ENCODE assay signal across 7 mouse cellular contexts in the genomic region with DNA sequence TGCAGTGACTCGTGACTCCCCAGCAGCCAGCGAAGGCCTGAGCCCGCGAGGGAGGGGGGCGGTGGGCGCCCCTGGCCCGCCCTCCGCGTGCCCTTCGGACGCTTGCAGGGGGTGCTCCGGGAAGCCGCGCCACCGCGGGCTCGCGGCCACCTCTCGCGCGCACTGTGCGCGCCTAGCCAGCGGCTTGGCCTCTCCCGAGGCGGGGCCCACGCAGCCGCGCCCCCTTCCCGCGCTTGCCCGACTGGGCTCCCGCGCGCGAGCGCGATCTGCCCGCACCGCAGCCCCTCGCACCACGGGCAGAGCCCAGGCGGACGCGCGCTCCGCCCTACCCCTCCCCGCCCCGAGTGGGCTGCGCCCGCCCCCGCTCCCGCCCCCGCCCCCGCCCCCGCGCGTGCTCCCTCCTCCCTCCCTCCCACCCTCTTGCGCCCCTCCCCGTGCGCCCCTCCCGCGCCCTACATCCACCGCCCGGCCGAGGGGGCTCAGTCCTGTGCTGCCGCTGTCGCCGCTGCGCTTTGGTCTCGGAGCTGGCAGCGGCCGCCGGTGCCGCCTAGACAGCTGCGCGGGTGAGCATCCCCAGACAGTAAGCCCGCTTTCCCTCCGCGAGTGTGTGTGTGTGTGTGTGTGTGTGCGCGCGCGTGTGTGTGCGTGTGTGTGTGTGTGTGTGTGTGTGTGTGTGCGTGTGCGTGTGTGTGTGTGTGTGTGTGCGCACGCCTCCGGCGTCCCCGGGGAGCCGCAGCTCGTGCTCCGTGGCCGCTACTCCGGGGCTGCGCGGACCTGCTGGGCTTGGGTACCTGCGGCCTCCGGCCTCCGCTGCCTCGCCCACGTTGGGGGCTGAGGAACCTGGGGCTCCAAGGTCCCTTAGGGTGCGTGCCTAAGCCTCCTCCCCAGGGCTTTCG. TPM values are rescaled to one million over a fixed set of nuclear protein-coding genes. Genes with fewer than 3 reads are reported as not detected.
A peak's percentile ranks its signal among the peaks of the same experiment; 100 is the strongest.
DNase-seq lines count a peak whose midpoint lies in the region; ATAC-seq and TF ChIP-seq lines count a peak whose summit lies in the region.

A gene (plus strand): TSS at position 482 of the 896 bp plus-strand sequence.

- peaks cover 6% of the 10 kb centered on the region; the same call in 1 of the 2 replicates for H3K4me1 ChIP-seq in heart, embryonic 10.5 days
- no peaks in the 10 kb centered on the region for H3K4me1 ChIP-seq in kidney, embryonic 14.5 days (ENCODE audit: control insufficient read depth, insufficient read depth, low read length)
- no peaks in the 10 kb centered on the region for H3K4me1 ChIP-seq in limb, embryonic 14.5 days (ENCODE audit: control insufficient read depth, insufficient read depth, low read length)
- H3K4me1 ChIP-seq in midbrain, postnatal 0 days (ENCODE audit: insufficient read depth, low read length) = no peaks in the 10 kb centered on the region

- H3K4me2 ChIP-seq in kidney, embryonic 14.5 days (replicated peaks; ENCODE audit: low read depth, low read length) = peak within 1 kb of the TSS; percentile 48
- H3K4me2 ChIP-seq in limb, embryonic 14.5 days (replicated peaks; ENCODE audit: low read depth, low read length, severe bottlenecking) = peak within 1 kb of the TSS; percentile 57
- peak within 1 kb of the TSS; percentile 49 for H3K4me2 ChIP-seq in midbrain, postnatal 0 days (ENCODE audit: low read depth, low read length, poor library complexity, severe bottlenecking)

- H3K27me3 ChIP-seq in heart, embryonic 10.5 days (ENCODE audit: insufficient read depth, poor library complexity, severe bottlenecking) = 0 out of 2 replicates have a peak, but pooled peaks cover 4% of the 10 kb centered on the region
- no peaks in the 10 kb centered on the region; the same call in 1 of the 2 replicates for H3K27me3 ChIP-seq in kidney, embryonic 14.5 days (ENCODE audit: control insufficient read depth, insufficient read depth, low read length)
- H3K27me3 ChIP-seq in limb, embryonic 14.5 days (ENCODE audit: control insufficient read depth, insufficient read depth, low read length) = no peaks in the 10 kb centered on the region
- no peaks in the 10 kb centered on the region for H3K27me3 ChIP-seq in midbrain, postnatal 0 days (ENCODE audit: insufficient read depth, low read length)

- ATAC-seq in kidney, embryonic 14.5 days (ENCODE audit: low FRiP score, low TSS enrichment) = peak; percentile 91
- ATAC-seq in limb, embryonic 14.5 days (ENCODE audit: low FRiP score, low read depth) = peak; percentile 90
- ATAC-seq in midbrain, postnatal 0 days (ENCODE audit: low FRiP score) = peak; percentile 92

- peak within 1 kb of the TSS; percentile 61 for H3K9ac ChIP-seq in kidney, embryonic 14.5 days (ENCODE audit: low read depth, low read length)
- H3K9ac ChIP-seq in limb, embryonic 14.5 days (ENCODE audit: low read depth, low read length, severe bottlenecking) = peak within 1 kb of the TSS; percentile 55
- H3K9ac ChIP-seq in midbrain, postnatal 0 days (replicated peaks; ENCODE audit: low read length, poor library complexity, severe bottlenecking) = peak within 1 kb of the TSS; percentile 68

- 8% methylated on average over 52 of the region's 106 CpGs for WGBS in heart, embryonic 10.5 days
- 22% methylated on average over 36 of the region's 106 CpGs for WGBS in kidney, embryonic 14.5 days
- WGBS in limb, embryonic 14.5 days = 13% methylated on average over 14 of the region's 106 CpGs
- 28% methylated on average over 28 of the region's 106 CpGs for WGBS in midbrain, postnatal 0 days

- peak within 1 kb of the TSS; percentile 92 for H3K27ac ChIP-seq in heart, embryonic 10.5 days
- H3K27ac ChIP-seq in kidney, embryonic 14.5 days (ENCODE audit: low read depth, low read length) = no peak within 1 kb of the TSS; the same call in 1 of the 2 replicates
- peak within 1 kb of the TSS; percentile 48; the same call in 1 of the 2 replicates for H3K27ac ChIP-seq in limb, embryonic 14.5 days (replicated peaks; ENCODE audit: low read depth, low read length)
- H3K27ac ChIP-seq in midbrain, postnatal 0 days (ENCODE audit: low read depth, low read length) = peak within 1 kb of the TSS; percentile 83

- peak within 1 kb of the TSS; percentile 66 for H3K4me3 ChIP-seq in heart, embryonic 10.5 days
- H3K4me3 ChIP-seq in kidney, embryonic 14.5 days (ENCODE audit: low read length) = peak within 1 kb of the TSS; percentile 43
- H3K4me3 ChIP-seq in limb, embryonic 14.5 days (replicated peaks; ENCODE audit: low read length) = peak within 1 kb of the TSS; percentile 50
- H3K4me3 ChIP-seq in midbrain, postnatal 0 days (ENCODE audit: low read depth, low read length) = peak within 1 kb of the TSS; percentile 60

- no peaks in the 10 kb centered on the region for H3K9me3 ChIP-seq in heart, embryonic 10.5 days
- H3K9me3 ChIP-seq in kidney, embryonic 14.5 days (ENCODE audit: control insufficient read depth, low read length) = no peaks in the 10 kb centered on the region
- H3K9me3 ChIP-seq in limb, embryonic 14.5 days (ENCODE audit: control insufficient read depth, low read length) = no peaks in the 10 kb centered on the region
- H3K9me3 ChIP-seq in midbrain, postnatal 0 days (ENCODE audit: low read length) = no peaks in the 10 kb centered on the region

- TF ChIP-seq CTCF in midbrain, postnatal 0 days (IDR thresholded peaks at IDR 0.05) = no peak

- peak; percentile 58 for DNase-seq in cerebellum, adult 11 months
- DNase-seq in fibroblast of lung, adult 2 months (ENCODE audit: low read depth) = peak; percentile 30
- DNase-seq in heart, embryonic 10.5 days (ENCODE audit: low spot score) = peak; percentile 85
- DNase-seq in limb, embryonic 14.5 days (ENCODE audit: low spot score) = peak; percentile 41
- DNase-seq in midbrain, postnatal 0 days (ENCODE audit: low spot score) = peak; percentile 80
- DNase-seq in testis, postnatal 10 days (ENCODE audit: low spot score) = peak; percentile 70

- H3K36me3 ChIP-seq in heart, embryonic 10.5 days = no peaks in the 10 kb centered on the region
- H3K36me3 ChIP-seq in kidney, embryonic 14.5 days (ENCODE audit: control insufficient read depth, insufficient read depth, low read length) = no peaks in the 10 kb centered on the region
- H3K36me3 ChIP-seq in limb, embryonic 14.5 days (ENCODE audit: control insufficient read depth, insufficient read depth, low read length) = no peaks in the 10 kb centered on the region
- no peaks in the 10 kb centered on the region for H3K36me3 ChIP-seq in midbrain, postnatal 0 days (ENCODE audit: insufficient read depth, low read length)

- TF ChIP-seq POLR2A in limb, embryonic 14.5 days (IDR thresholded peaks at IDR 0.05; ENCODE audit: borderline replicate concordance, extremely low read depth, insufficient read depth, insufficient read length) = no peak

RNA-seq across cellular contexts. Expression of the gene that starts here (rescaled TPM):
- 107 and 130 TPM in 2 replicates for polyA plus RNA-seq in heart, embryonic 10.5 days (2016; fragmentation: Nextera tagmentation; extraction: Ambion mirVana)
- 47.4 and 60.3 TPM in 2 replicates for polyA plus RNA-seq in kidney, embryonic 14.5 days (2014; fragmentation: Nextera tagmentation; extraction: Ambion mirVana)
- polyA plus RNA-seq in limb, embryonic 14.5 days (2012; rRNA removed) = 179 and 191 TPM in 2 replicates
- polyA plus RNA-seq in limb, embryonic 14.5 days (2014; fragmentation: Nextera tagmentation; extraction: Ambion mirVana) = 139 and 167 TPM in 2 replicates
- total RNA-seq in midbrain, postnatal 0 days (2014; rRNA removed) = 227 and 233 TPM in 2 replicates
- 231 and 234 TPM in 2 replicates for polyA plus RNA-seq in midbrain, postnatal 0 days (2015; fragmentation: Nextera tagmentation; extraction: Ambion mirVana)

Comparison
In these comparisons a context has a peak if more than half of its experiments do, and no peak if none do; other contexts are left out.
1. DNase-seq: peak in every context shown above with its lines; median percentile 85 in heart, embryonic 10.5 days; 80 in midbrain, postnatal 0 days; 70 in testis, postnatal 10 days; 58 in cerebellum, adult 11 months; 41 in limb, embryonic 14.5 days; 30 in fibroblast of lung, adult 2 months.